Mouse (Mus musculus) cortical plate, adult 2 months (tissue): ENCODE results near the gene Ctsh. TPM values are rescaled to one million over a fixed set of nuclear protein-coding genes. Genes with fewer than 3 reads are reported as not detected.
"Not testable (repeated sequence)": the region's sequence is repeated elsewhere in the genome, so short reads cannot be mapped to it uniquely, and the experiment has no call there.

ENCODE experiments used
- H3K27ac ChIP-seq: fragments of 200-500 bp; 2 replicates; pipeline ENCODE4 v1.5.1; 2012; ENCODE audit warnings: low read length, control low read depth, inconsistent platforms; ENCODE audit not compliant: insufficient read depth
- H3K4me1 ChIP-seq: fragments of 200-500 bp; 2 replicates; pipeline ENCODE4 v1.6.1; 2011; ENCODE audit warnings: low read length; ENCODE audit not compliant: control insufficient read depth, insufficient read depth
- H3K4me3 ChIP-seq: fragments of 200-500 bp; 2 replicates; pipeline ENCODE4 v1.5.1; 2011; ENCODE audit warnings: mild to moderate bottlenecking, low read length, control low read depth; ENCODE audit not compliant: insufficient read depth
- CTCF ChIP-seq: fragments of 200-500 bp; IDR thresholded peaks from 2 replicates; pipeline ENCODE4 v1.5.1; 2011; ENCODE audit warnings: mild to moderate bottlenecking, control low read depth, low read length; ENCODE audit not compliant: insufficient read depth; ENCODE audit errors: extremely low read depth
- POLR2A ChIP-seq: fragments of 200-500 bp; IDR thresholded peaks from 2 replicates; pipeline ENCODE4 v1.6.1; 2011; ENCODE audit warnings: mild to moderate bottlenecking, low read length, control low read depth; ENCODE audit not compliant: insufficient read depth; ENCODE audit errors: extremely low read depth
- polyA plus RNA-seq: library from polyadenylated mRNA; depleted of rRNA; stranded (reverse); fragments of >200 nt; gene quantifications from 2 replicates; pipeline ENCODE4 v1.2.3, GENCODE M21; 2012

Ctsh gene
- polyA plus RNA-seq, 1 experiment, result 17.3 TPM

DNA sequence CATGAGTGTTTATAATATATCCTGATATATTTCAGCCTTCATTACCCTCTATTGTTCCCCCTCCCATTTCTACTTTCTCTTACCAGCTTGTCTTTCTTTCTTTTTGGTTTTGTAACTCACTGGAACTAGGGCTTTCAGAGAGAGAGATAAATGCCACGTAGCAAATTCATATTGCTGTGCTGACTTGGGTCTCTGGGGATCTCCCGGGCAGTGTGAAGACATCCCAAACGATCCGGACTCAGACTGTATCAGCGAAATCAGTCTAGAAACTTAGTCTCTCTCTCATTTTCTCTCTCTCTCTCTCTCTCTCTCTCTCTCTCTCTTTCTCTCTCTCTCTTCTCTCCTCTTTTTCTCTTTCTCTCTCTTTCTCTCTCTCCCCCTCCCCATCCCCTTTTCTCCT is 1.5 kb downstream of the Ctsh start:
- H3K4me3 ChIP-seq, result no peak overlapping the region
- no peak overlapping the region for H3K27ac ChIP-seq
- H3K4me1 ChIP-seq, result no peaks in the 10 kb centered on the region
- TF ChIP-seq POLR2A, result no peak
- TF ChIP-seq CTCF, result no peak

DNA sequence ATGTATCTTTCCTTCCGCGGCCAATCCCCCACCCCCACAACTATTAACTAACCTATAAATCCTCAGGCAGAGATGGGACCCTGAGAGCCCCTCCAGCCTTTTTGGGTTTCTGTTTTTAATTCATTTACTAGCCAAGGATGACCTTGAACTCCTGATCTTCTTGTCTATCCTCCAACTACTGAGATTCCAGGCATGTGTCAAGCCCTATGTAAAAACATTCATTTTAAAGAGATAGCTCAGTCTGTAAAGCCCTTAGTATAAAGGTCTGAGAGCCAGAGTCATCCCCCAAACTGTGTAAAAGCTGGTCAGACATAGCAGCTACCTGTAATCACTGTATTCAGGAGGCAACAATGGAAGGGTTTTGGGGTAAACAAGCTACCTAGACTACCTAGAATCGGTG is 2.0 kb downstream of the Ctsh start:
- H3K4me3 ChIP-seq, result no peak overlapping the region
- H3K27ac ChIP-seq, result no peak overlapping the region
- H3K4me1 ChIP-seq, result no peaks in the 10 kb centered on the region
- TF ChIP-seq POLR2A (no peak), CTCF (no peak)

DNA sequence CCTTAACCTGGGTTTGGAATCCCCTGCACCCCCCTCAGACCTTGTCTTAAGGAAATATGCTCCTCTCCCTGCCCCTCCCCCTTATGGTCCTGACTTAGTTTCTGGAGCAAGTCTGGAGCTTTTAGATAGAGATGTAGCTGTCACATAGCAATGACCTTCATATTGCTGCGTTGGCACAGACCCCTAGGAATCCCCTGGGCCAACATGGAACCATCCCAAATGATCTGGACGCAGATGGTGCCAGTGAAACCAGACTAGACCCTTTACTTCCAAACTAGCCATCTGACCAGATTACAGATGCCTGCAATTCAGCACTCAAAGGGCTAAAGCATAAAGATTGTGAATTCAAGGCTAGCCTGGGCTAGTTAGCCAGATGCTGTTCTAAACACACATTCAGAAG is 2.8 kb downstream of the Ctsh start:
- Histone ChIP-seq H3K27ac (no peak overlapping the region), H3K4me1 (no peaks in the 10 kb centered on the region), H3K4me3 (no peak overlapping the region)
- TF ChIP-seq POLR2A, result no peak
- TF ChIP-seq CTCF, result no peak

DNA sequence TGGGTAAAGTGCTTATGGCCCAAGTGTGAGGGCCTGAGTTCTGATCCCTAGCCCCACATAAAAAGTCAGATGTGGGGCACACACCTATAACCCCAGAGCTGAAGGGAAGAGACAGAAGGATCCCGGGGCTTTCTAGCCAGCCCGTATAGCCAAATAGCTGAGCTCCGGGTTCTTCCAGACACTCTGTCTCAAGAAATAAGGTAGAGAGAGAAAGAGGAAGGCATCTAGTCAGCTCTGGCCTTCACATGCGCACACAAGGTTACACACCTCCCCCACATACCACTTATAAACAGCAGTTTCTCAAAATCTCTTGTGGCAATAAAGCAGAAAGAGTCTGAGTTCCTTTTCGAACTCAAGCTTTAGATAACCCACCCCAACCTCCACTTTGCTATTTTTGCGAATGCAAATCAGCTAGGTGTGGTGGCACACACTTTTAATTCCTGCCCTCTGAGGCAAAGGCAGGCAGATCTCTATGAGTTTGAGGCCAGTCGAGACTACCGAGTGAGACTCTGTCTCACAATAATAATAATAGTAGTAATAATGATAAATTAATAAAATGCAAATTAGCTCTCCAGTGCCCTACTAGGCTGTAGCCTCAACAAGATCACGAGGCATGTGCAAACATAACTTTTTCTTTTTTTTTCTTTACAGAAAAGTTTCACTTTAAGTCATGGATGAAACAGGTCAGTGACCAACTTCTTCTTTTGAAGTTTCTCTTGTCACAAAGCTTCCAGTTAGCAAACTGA is 6.0 kb downstream of the Ctsh start:
- no peaks in the 10 kb centered on the region for H3K4me1 ChIP-seq
- no peak overlapping the region for H3K27ac ChIP-seq
- no peak for TF ChIP-seq POLR2A
- TF ChIP-seq CTCF, result no peak
- no peak overlapping the region for H3K4me3 ChIP-seq

DNA sequence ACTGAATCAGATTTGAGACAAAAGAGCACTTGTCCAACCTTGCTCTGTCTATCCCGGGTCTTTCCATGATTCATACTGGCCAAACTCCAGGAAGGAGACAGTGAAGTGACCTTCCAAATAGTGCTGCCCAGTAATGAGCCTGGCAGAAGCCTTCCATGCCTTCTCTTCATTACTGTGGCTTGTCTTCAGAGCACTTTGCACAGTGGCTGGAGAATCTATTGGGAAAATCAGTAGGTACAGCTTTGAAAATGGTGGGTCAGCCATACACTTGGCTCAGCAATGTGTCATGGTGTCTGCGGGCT is 6.6 kb downstream of the Ctsh start:
- no peak overlapping the region for H3K27ac ChIP-seq
- no peak for TF ChIP-seq POLR2A
- no peak for TF ChIP-seq CTCF
- no peak overlapping the region for H3K4me3 ChIP-seq
- no peaks in the 10 kb centered on the region for H3K4me1 ChIP-seq

DNA sequence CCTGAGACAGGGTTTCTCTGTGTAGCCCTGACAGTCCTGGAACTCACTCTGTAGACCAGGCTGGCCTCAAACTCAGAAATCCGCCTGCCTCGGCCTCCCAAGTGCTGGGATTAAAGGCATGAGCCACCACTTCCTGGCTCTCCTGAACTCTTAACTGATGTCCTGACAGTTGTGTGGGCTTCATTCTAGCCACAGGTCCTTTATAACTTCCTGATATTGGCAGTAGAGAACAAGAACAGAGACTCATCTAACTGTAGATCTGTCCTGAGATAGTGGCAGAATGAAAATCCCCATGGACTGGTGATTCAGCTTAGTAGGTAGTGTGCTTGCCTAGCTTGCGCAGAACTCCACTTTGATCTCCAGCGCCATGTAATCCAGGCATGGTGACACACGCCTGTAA is 7.0 kb downstream of the Ctsh start:
- not testable (repeated sequence) for H3K4me3 ChIP-seq, H3K27ac ChIP-seq, H3K4me1 ChIP-seq

DNA sequence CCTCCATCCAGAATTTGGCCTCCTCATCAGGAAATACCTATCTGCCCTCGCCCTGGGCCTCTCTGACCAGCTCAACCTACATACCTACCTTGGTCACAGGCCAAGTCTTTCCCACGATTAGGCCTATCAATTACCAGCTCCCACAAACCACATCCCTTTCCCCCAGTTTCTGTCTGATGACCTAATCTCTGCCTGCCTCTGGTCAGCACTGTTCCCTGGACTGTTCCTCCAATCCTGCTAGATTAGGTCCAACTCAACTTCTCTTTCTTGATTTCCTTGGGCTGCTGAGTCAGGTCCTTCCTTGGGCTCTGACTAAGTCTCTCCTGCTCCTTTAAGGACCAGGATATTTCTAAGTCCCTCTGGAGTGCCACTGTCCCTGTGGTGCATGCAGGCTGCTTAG is 13.4 kb downstream of the Ctsh start:
- no peak for TF ChIP-seq POLR2A
- no peak for TF ChIP-seq CTCF
- H3K27ac ChIP-seq, result no peak overlapping the region
- H3K4me1 ChIP-seq, result no peaks in the 10 kb centered on the region
- H3K4me3 ChIP-seq, result no peak overlapping the region

DNA sequence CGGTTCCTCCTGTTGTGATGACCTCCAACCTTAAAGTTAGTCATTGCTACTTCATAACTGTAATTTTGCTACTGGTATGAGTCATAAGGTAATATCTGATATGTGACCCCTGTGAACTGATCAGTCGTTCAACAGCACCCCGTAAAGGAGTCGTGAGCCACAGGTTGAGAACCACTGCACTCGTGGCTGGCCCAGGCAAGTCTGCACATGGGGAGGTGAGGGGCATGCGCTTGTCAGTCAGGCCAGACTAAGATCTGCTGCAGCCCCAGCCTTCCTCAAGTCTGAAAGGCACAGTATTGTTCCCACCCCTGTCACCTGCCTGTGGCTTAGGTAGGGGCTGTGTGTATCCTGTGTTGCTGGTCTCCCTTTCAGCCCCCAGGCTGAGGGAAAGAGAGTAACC is 14.8 kb downstream of the Ctsh start:
- H3K27ac ChIP-seq, result no peak overlapping the region
- no peak overlapping the region for H3K4me3 ChIP-seq
- H3K4me1 ChIP-seq, result no peaks in the 10 kb centered on the region
- TF ChIP-seq CTCF (no peak), POLR2A (no peak)

DNA sequence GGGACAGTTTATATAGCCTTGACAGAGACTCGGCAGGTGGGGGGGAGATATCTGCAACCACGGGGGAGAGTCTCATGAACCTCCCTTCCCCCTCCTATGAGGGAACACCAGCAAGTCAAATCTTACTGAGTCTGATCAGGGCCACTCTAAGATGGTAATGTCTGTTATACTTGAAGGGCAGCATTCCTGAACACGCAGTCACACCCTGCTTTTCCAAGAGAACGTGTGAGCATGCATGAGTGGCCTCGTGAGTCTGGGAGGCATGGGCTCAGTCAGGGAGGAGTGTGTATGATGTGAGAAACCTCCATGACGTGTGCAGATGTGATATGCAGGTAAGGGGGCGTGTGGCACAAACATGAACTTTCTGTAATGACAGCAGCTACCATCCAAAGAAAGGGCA is 15.5 kb downstream of the Ctsh start:
- Histone ChIP-seq H3K27ac (no peak overlapping the region), H3K4me1 (no peaks in the 10 kb centered on the region), H3K4me3 (no peak overlapping the region)
- TF ChIP-seq CTCF (no peak), POLR2A (no peak)

DNA sequence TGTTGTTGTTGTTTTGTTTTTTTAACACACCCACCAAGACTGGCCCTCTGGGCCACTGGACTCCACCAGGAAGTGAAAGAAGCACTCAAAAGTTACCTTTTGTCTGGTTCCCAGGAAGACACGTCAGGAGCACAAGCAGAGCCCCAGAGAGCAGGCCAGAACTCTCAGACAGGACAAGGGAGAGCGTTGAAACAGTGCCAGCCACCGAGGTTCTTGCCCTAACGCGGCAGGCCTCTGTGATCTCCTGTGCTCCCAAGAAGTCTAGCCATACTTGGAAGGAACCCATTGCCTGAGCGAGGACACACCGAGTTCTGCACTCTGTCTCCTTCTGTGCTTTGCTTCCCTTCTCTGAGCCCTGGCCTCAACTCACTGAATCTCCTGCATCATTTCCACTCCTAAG is 16.2 kb downstream of the Ctsh start:
- TF ChIP-seq CTCF, result no peak
- TF ChIP-seq POLR2A, result no peak
- Histone ChIP-seq H3K4me3 (no peak overlapping the region), H3K4me1 (no peaks in the 10 kb centered on the region), H3K27ac (no peak overlapping the region)

DNA sequence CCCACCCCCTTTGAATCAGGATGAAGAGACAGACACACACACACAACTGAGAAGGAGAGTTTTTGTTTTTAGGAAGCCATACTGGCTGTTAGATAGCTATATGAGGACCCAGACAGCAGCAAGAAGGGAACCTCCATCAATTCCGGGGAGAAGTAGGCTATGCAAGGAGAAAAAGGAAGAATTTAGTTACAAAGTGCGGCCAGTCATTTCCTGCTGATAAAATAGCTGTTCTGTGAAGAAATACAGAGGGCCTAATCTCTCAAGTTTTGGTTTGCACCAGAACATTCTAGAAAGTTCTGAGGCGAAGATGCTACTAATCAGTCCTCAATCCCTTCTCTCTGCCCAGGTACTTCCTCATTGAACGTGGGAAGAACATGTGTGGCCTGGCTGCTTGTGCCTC is 21.4 kb downstream of the Ctsh start:
- Histone ChIP-seq H3K4me3 (no peak overlapping the region), H3K27ac (no peak overlapping the region), H3K4me1 (no peaks in the 10 kb centered on the region)
- no peak for TF ChIP-seq POLR2A
